Mouse (Mus musculus): Measurements from ENCODE around the gene Ugt2a1. TPM values are rescaled to one million over a fixed set of nuclear protein-coding genes. Genes with fewer than 3 reads are reported as not detected.
"Not testable (repeated sequence)": the region's sequence is repeated elsewhere in the genome, so short reads cannot be mapped to it uniquely, and the experiment has no call there.

Ugt2a1 gene
- polyA plus RNA-seq (2017; shearing (Covaris generic)): not detected

DNA sequence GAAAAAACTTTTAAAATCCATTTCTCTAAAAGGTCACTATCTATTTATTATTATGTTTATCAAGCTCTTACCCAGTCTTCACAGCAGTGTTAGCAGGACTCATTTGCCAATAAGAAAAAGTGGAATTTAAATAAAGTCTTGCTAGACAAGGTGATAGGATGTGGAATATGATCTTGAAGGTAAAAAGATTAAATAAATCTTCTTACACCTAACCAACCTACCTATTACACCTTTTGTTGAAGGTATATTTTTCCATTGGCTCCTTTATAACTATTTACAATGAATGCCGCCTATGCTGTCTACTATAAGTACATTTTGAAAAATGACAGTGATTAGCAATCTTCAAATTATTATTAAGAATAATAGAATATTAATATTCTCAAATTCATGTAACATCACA lies at the start of gene Ugt2a1:
TSS of gene Ugt2a1 (minus strand) at position 101 of the 400 bp plus-strand sequence.
- no peak for ATAC-seq

DNA sequence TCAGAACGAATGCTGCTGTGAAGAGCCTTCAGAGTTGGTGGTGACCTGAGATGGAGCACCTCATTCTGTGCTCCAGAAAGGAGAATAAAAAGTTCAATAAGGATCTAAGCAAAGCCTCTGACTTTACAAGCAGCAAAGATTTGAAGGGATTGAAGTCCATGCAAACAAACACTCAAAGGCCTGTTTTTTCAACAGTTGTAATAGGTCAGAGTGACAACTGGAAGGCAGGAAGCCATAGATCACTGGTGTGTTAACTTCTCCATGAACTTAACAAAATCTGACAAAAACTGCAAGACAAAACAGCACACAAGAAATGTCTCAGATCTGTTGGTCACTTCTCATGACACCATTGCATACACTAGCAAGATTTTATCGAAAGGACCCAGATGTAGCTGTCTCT lies 47.4 kb upstream of the Ugt2a1 start, which contains the start of gene Sult1b1:
TSS of gene Sult1b1 (minus strand) at position 85 of the 400 bp plus-strand sequence.
- ATAC-seq: no peak

DNA sequence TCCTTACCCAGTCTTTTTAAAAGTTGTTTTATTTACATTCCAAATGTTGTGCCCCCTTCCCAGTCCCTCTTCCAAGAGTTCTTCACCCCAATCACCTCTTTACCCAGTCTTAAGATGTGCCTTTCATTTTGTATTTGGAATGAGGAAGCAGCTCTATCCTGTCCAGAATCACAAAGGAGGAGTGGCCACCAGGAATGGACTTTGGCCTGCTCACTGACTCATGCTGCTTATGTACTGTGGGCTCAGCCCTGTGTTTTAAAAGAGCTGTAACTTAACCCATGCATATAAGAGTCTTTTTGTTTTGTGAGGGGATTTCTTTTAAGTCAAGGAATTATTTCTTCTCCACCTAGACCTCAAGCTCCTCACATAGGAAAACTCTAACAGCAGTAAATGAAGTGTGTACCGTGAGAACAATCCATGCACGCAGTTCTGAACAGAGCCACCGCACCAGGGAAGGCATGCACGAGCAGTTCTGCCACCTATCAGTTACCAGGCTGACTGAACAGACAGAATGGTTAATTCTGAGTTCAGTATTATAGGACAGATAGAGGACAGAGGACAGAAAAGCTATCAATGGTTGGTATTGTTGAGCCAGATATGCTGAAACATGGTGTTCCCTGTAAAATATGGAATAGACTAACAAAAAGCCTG lies 45.4 kb upstream of the Ugt2a1 start:
- no peak for ATAC-seq

DNA sequence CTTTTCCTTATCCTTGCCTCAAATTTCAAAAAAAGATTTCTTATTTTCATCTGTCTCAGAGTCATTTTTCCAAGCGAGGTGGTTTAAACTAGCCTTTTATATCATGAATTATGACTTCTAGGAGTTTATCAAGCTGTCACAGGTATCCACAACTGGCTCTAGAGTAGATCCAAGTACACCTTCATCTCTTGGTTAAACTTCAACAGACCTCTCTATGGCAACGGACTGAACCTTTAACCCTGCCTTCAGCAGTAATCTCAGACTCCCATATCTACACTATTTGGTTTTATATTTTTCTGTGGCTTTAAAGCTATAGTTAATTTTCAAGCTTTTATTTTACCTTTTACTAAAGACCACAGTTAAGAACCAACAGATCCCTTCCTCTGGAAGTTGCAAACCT lies 41.6 kb upstream of the Ugt2a1 start:
- no peak for ATAC-seq

DNA sequence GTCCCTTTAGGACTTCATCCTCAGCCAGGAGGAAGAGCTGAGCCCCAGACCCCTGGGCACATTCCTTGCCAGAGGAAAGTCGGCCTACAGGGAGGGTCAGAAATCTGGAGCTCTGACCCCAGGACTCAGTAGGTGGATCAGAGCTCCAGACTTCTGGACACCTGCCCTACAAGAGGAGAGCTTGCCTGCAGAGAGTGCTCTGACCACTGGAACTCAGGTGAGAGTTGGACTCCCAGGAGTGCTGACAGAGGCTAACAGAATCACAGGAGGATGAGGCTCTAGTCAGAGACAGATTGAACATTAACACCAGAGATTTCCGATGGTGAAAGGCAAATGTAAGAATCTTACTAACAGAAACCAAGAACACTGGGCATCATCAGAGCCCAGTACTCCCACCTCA lies 32.9 kb upstream of the Ugt2a1 start:
- not testable (repeated sequence) for ATAC-seq

DNA sequence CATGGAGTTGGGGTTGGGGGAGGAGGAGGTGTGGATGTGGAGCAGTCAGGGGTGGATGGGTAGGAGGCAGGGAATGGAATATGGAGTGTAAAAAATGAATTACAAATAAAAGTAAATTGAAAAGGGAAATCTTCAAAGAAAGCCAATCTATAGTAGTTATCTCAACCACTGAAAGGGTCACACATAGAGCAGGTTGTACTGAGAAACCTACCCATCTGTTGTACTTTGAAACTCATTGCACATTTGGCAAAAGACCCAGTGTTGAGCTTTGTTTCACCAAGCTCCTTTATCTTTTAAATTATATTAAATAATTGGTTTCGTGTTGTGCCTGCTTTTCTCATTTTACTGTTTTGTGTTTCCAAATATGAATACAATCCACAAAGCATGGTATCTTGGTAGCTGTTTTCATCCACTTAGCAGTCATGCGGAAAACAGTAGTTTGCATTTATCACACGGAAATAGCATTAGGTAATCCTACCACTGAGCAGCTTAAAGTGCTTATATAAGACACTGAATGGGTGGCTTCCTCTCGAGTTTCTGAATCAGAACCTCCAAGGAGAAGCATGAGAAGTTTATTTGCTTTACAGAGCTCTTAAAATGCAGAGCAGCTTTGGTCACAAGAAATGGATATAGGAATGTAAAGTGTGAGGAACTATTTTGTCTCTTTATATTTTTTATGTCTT lies 15.2 kb upstream of the Ugt2a1 start:
- no peak for ATAC-seq

DNA sequence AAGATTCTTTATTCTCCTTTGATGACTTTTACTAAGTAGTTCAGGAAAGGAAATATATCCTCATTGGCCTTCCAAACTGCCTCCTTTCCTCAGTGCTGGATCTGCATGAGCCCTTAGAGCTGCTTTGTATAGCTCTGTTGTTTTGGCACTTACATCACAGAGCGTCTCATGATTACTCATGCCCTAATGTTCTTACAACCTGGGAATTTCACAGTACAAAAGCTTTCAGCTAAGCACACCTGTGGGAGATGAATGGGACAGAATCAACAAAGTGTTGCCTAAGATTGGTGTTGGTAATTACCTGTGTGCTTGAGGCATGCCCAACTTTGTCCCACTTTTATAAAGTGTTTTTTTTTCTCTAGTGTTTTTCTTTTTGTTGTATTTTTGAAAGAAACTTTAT lies 12.0 kb upstream of the Ugt2a1 start:
- ATAC-seq: no peak

DNA sequence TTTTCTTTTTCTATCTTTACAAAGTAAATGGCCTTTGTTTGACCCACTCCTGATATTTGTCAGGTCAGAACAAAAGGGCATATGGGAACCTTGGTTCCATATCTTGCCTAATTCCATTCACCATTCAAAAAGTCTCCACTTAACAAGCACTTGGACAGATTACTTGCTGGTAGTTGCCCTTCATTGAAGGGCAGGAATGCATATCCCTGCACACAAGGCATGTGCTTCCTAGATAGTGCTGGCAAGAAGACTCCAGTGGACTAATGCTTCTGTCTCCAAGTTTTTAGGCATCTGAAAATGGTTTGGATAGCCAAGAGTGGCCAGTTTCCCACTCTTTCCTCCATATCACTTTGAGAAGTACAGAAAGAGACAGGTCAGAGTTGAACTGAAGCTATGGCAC lies 8.7 kb upstream of the Ugt2a1 start:
- no peak for ATAC-seq

DNA sequence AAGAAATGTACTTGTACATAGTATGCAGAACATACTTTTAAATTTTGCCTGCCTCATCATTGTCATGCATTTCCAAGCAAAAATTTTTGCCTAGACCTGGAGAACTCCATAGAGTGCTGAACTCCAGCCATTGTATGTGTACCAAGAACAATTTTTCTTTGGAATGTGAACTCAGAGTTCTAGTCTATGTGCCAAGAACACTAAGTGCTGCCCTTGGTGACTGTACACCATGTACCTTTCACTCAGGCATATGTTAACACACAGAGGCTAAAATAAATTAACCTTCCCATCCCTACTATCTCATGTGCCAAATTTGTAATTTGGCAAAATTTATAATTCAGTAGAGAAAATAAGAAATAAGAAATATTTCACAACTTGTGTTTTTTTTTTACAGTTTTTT lies 8.3 kb upstream of the Ugt2a1 start:
- no peak for ATAC-seq

DNA sequence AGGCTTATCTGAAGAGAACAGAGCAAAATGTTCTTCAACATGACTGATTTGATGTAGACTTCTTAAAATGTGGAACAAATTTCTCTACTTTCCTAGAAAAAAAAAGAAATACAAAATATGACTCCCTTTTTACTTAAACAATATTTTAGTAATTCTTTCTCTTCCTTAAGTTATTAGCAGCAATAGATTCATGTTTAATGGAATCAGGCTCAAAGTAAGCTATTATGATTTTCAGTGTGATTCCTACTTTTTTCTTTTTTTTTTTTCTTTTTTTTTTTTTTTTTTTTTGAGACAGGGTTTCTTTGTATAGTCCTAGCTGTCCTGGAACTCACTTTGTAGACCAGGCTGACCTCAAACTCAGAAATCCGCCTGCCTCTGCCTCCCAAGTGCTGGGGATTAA lies 4.0 kb downstream of the Ugt2a1 start, which contains the start of gene Gm43638:
TSS of gene Gm43638 (minus strand) at position 101 of the 400 bp plus-strand sequence.
- ATAC-seq: not testable (repeated sequence)

DNA sequence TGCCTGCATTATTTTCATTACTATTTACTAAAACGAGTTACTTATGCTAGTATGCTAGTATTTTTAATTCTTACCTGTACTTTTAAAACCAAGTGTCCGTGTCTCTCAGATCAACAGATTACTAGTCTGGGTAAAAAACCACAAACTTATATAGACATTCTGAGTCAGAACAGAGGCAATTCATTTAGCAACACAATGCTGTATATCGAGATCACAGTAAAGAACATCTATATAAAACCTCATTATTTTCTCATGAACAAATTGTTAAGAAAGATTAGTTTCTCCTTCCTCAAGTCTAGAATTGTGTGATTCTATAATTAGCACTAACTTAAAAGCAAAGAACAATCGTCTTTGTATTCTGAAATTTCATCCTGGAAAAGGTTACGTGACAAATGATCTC lies 8.5 kb downstream of the Ugt2a1 start, which contains the start of gene Ugt2a2:
TSS of gene Ugt2a2 (minus strand) at position 101 of the 400 bp plus-strand sequence.
- ATAC-seq: no peak

DNA sequence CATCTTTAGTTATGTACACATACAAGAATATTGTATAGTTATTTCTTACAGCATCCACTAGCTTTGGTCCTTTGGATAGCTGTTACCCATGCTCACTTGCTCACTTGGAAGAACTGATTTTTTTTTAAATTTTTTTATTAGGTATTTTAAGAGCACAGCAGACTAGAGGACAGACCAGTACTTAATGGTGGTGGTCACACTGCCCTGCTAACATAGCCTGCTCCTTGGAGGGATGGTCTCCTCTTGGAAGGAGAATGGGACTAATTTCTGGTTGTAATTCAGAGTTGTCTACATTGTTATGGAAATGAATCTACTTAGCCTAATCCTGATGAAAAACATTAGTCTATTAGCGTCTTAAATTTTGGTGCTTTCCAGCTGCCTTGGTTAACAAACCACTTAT lies 31.9 kb downstream of the Ugt2a1 start:
- ATAC-seq: no peak

DNA sequence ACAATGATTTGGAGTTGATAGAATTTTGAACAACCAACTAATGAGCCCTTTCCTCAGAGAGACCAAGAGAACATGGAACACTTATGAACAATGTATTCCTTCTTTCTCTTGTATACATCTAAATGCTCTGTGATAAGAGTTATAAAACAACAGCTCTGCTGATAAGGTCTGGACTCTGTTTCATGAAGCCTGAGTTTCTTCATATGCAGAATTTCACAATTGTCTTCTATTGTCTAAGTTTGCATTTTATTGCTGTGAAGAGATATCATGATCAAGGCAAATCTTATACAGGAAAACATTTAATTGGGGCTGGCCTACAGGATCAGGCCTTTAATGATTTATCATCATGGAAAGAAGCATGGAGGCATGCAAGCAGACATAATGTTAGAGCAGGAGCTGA lies 33.0 kb downstream of the Ugt2a1 start:
- no peak for ATAC-seq

DNA sequence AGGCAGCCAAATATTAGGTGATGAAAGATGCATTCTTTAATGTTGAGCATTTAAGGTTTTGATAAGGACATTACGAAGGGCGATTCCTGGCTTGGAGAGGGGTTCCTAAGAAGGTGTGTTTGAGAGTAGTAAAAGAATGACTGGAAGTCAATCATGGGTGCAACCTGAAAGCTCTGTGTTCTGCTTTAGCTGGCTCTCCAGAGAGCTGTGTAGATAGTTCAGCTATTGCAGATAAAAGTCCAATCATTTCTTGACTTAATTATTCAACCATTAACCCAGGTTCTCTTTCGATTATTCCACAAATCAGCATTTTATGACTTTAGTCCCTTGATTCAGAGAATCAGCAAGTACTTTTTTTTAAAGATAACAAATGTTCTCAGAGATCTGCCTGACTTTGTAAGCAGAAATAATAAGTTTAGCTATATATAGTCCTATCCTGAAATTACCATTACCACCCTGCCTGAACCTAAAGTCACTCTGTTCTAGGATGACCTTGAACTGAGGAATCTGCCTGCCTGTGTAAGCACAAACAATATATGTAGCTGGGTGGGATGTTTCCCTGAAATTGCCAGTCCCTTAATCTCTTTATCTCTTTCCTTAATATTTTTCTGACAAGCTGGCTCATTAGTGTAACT lies 34.3 kb downstream of the Ugt2a1 start:
- no peak for ATAC-seq

DNA sequence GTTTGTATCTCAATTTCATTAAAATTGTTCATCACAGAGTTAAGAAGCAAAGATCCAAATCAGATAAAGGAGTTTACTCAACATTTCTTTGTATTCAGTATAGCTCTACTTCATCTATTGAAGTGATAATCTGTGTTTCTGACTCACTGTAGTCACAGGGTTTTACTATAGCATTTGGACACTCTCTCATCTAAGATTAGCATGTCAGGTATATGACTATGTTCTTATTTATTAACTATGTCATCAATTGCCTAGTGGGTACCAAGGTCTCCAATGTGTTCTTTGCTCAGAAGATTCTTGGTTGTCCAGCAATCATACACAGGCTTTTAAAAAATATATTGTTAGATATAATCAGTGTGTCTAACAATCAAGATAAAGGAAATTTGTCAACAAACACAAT lies 35.2 kb downstream of the Ugt2a1 start:
- no peak for ATAC-seq

DNA sequence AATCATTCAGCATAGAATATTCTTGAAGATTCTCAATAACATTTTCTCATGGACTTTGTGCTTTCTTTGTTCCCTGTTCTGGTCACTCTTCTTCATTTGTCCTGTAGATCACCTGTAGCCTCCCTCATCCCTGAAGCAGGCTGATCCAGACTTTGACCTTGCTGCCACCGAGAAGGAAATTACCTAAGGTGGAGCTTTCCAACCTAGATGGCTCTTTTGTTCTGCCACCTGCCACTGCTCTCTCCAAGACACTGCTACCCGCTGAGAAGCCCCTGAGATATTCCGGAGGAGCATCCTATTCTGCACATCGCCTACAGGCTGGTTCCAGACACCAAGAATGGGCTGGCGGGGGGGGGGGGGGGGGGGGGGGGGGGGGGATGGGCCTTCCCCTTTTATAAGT lies 38.2 kb downstream of the Ugt2a1 start:
- not testable (repeated sequence) for ATAC-seq

DNA sequence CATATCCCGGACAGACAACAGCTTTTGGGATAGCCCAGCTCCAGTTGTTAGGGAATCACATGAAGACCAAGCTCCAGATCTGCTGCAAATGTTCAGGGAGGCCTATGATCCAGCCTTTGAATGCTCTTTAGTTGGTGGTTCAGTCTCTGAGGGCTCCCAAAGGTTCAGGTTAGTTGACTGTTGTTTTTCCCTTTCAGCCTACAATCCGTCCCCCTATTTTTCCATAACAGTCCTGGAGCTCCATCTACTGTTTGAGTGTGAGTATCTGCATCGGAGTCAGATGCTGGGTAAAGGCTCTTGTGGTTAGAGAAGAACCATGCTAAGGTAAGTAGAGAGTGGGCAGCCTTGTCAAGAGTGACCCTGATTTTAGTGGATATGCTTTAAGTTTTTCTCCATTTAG lies 54.4 kb downstream of the Ugt2a1 start:
- ATAC-seq: no peak

DNA sequence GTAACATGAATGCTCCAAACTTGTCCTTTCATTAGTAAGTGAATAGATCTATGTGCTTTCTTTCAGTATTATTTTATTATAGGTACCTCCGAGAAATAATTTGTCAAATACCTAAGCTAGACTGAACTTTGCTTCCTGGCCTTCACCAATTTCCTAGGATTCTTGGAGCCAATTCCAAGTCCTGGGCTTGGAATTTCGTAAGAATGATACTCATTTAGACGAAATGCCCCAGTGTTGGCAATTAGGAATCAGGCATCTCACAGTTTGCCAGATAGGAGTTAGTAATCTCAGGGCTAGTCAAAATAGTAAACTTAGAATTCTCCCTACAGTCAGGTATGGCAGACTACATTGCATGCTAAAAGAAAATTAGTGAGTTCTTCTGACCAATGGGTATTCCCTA lies 65.0 kb downstream of the Ugt2a1 start:
- no peak for ATAC-seq

DNA sequence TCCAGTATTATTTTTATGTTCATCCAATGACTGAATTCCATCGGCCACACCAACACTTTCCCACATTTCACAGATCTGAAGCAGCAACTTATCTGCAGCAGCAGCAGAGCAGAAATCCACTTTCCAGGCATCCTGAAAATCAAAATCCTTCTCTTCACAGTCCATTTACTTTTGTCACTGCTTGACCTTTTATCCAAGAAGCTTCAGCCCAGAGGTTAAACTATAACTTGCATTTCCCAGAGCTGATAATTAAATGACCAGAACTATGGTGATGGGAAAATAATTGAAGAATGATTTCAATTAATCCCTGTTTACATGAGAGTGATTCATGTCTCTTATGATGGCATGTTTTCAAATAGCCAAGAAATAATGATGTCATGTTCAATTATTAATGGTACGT lies 66.6 kb downstream of the Ugt2a1 start, which contains the start of gene Ugt2b38:
TSS of gene Ugt2b38 (minus strand) at position 163 of the 400 bp plus-strand sequence.
- not testable (repeated sequence) for ATAC-seq
